Mouse (Mus musculus): ENCODE measurements around the gene Fam71b.
"Not testable (repeated sequence)": the region's sequence is repeated elsewhere in the genome, so short reads cannot be mapped to it uniquely, and the experiment has no call there.

The Fam71b gene

DNA sequence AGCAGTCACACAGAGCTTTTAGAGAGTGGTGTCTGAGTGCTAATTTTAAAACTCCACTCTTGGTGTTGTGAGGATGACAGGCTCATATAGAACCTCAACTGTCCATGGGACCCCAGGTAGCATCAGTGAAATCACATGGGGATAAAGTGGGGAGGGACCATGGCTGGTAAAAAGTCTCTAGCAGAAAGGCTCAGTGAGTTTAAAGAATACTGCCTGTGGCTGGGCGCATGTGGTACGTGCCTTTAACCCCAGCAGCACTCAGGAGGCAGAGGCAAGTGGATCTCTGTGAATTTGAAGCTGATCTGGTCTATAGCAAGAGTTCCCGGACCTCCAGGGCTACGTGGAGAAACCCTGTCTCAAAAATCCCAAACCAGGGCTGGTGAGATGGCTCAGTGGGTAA lies 13.9 kb upstream of the Fam71b start:
- no peak for DNase-seq (ENCODE audit: low read depth, low spot score)

DNA sequence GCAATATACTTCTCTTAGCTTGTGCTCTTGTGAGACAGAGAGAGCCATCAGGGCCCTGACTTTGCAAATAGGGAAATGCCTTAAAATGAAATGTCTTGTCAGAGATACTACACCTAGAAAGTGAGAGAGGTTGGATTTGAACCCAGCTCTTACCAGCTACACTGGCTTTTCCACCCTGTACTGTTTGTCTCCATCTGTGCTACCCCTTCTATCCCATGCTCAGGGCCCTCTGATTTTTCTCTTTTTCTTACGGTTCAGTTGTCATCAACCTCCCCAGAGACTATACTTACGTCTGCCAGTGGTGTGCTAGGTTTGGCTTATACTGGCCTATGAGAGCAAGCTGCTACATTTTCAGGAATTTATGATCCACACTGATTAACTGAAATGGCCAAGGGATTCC lies 11.4 kb upstream of the Fam71b start:
- DNase-seq (ENCODE audit: low read depth, low spot score) = no peak

DNA sequence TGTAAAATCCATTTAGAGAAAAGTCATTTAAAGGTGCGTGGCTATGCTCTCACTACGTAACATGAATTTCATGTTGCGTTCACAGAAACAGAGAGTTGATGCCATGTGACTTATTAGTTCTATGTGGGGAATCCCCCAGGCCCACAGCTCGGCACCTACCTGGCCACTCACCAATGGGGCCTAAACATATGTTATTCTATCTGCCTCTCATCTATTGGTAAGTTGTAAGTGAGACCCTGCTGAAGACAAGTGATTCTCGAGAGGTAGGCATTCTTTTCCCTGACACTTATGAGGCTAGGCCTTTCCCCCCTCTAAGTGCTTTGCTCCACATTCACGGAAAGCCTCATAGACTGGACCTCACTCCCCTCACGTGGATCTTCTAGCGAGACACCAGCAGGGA lies 9.8 kb upstream of the Fam71b start:
- no peak for DNase-seq (ENCODE audit: low read depth, low spot score)

DNA sequence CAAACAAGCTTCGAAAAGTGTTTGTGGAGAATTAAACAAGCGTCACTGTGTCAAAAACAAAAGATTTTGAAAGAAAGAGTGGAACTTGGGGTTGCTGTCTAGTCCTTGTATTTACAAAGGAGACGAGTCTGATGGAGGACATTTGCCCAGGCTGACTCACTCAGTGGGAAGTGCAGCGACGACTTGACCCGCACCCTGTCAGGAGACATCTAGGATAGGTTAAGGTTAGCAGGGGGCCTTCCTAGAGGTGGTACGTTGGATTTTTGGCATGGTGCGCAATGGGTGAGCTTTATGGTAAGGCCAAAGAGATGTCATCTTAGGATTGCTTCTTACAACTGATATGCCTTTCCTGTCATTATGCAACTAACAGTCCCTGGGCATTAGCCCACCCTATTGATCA lies 9.3 kb upstream of the Fam71b start:
- no peak for DNase-seq (ENCODE audit: low read depth, low spot score)

DNA sequence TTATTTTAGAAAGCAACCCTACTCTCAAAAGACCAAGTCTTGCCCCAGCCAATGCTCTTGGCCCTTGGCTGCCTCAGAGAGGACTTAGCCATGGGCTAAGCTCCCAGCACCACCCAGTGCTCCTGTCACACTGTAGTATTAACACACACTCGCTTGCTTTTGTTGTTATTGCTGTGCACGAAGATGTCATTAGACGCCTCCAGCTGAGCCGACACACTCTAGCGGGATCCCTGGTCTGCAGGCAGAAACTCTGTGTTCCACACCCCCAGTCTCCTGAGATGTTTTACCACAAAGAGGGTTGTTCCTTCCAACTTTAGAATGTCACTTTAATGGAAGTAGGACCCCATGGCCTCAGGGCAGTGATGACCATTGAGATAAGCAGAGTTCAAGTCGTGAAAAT lies 7.9 kb upstream of the Fam71b start:
- no peak for DNase-seq (ENCODE audit: low read depth, low spot score)

DNA sequence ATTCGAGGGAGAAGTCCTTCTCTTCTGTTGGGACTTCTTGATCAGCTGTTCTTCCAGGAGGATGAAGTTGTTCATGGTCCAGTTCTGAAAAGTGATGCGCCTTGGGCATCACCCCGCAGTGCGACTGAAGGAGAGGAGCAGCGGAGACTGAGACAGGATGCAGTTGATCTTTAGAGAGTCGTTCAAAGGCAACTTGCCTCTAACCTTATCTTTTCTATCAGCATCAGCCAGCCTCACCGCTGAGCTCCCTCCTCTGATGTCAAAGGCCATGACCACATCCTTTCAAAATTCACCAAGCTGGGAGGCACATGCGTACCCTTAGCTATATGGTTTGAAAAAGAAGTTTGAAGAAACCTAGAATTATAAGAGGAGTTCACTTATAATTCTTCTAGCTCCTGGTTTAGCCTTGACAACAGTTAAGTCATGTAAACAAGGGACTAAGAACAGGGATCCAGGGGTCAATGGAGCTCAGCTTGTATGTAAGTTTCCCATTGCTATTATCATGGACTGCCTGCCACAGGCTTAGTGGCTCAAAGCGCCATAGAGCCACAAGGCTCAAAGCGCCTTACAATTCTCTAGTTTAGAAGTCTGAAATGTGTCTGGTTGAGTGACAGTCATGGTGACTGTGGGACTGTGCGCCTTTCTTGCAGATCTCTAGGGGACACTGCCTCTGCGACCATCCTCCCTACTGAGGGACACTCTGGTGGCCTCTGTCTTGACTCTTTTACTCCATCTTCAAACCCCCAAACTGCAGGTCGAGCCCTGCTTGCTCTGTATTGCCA lies 6.8 kb upstream of the Fam71b start, which contains the start of gene Itk:
Gene Itk (minus strand): TSS at position 180 of the 782 bp plus-strand sequence.
- DNase-seq (ENCODE audit: low read depth, low spot score) = no peak

DNA sequence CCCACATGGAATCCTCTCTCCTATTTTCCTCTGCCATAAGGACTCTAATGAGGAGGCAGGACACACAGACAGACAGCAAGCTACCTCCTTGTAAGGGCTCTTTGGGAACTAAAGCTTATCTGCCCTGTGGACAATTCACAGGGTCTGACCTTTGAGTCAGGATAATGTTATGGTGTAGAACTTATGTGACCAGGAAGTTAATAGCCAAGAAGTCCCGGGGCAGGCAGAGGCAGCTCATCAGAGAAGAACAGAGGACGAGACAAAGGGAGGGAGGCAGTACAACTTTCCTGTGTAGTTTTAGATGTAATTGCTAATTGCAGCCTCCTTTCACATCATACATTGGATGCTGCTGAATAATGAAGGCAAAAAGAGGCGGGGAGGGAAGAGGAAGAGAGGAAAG lies 5.7 kb upstream of the Fam71b start:
- DNase-seq (ENCODE audit: low read depth, low spot score) = no peak

DNA sequence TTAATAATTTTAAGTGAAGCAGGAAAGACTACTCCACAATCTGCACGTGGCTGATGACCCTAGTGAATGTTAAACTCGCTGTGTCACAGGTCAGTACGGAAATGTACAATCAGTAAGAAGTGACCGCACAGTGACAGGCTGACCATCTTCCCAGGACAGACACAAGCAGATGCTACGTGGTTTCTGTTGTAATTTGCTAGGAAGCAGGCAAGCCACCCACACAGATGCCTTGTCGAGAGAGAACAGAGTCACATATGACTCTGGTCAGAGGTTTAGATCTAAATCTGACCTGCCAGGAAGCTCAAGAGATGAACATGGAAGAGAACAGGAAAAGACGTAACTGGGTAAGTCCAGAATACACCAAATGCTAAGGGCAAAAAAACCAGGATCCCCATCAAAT lies 3.5 kb upstream of the Fam71b start:
- no peak for DNase-seq (ENCODE audit: low read depth, low spot score)

DNA sequence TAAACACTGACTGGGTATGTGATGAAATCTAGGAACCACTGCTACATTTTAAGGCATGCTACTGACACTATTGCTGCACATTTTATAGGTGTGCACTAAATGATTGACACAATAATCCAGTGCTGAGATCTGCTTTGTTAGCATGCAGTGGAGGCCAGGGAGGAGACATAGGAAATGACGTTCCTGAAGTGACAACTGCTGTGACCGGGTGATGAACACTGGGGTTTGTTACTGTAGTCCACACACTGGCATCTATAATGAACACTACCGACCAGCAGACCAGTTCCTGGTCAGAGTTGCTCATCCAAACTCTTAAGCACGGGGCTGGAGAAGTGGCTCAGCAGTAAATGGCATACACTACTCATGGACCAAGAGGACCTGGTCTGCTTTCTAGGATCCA lies 2.9 kb upstream of the Fam71b start:
- no peak for DNase-seq (ENCODE audit: low read depth, low spot score)

DNA sequence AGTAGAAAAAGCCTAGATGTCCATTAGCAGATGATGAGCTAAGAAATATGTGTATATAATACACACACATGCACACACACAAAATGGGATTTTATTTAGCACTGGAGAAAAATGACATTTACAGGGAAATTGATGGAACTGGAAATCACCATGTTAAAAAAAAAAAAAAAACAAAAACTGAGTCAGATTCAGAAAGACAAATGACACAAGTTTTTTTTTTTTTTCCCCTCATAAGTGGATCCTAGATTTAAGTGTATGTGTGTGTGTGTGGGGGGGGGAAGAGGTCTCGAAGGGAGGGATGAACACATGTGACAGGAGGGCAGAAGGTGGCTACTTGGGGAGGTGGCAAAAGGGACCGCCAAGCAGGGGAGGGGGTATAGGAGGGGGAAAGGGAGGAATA lies 1.3 kb upstream of the Fam71b start:
- no peak for DNase-seq (ENCODE audit: low read depth, low spot score)

DNA sequence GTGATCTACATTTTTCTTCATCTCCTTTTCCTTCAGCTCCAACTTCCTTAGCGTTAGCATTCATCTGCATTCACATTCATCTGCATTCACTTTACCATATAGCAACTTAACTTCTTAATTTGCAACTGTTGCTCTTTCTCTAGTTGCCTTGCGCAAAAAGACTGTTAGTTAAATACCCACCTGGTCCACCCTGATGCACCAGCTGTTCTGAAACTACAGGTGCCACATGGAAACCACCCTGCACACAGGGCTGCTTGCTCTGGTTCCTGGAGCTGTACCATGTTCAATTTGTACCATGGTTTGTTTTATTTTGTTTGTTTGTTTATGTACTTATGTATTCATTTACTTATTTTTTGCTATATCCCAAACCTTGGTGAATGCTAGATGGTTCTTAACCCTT lies 661 bp upstream of the Fam71b start:
- DNase-seq (ENCODE audit: low read depth, low spot score) = no peak

DNA sequence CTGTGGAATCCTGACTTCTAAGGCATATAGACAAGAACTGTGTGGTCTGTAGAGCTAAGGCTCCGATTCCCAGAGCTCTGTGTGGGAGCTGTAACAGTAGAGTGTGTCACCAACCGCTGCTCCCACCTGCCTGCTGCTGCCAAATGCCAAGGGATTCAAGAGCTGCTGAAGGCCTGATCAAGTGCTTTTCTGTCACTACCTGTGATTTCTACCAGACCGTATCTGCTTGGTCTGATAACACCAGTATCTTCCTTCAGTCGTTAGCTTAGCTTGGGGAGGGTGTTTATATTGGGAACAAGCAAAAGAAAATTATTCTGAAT lies 461 bp downstream of the Fam71b start:
- no peak for DNase-seq (ENCODE audit: low read depth, low spot score)

DNA sequence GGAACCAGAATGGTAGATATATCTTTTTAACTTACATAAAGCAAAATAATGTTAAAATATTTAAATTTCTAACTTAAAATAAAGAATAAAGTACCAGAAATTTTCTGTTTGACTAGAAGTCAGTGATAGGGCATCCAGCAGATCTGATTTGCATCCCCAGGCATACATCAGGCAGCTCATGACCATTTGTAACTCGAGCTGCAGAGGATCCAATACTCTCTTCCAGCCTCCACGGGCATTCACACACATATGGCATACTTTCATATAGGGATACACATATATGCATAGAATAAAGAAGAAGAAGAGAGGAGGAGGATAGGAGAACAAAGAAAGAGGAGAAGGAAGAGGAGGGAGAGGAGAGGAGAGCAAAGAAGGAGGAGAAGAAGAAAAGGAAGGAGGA lies 1.5 kb downstream of the Fam71b start:
- DNase-seq (ENCODE audit: low read depth, low spot score) = no peak

DNA sequence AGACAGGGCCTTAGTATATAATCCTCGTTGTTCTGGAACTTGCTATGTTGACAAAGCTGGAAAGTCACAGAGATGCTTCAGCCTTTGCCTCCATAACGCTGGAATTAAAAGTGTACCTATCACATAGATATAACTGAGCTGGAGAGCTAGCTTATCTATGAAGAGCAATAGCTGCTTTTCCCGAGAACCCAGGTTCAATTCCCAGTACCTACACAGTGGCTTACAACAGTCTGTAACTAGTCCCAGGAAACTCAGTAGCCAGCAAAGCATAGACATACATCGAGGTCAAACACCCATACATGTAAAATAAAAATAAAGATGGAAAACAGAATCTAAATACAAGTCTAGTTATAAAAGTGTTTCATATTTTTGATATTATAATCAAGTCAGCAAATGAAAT lies 2.1 kb downstream of the Fam71b start:
- no peak for DNase-seq (ENCODE audit: low read depth, low spot score)

DNA sequence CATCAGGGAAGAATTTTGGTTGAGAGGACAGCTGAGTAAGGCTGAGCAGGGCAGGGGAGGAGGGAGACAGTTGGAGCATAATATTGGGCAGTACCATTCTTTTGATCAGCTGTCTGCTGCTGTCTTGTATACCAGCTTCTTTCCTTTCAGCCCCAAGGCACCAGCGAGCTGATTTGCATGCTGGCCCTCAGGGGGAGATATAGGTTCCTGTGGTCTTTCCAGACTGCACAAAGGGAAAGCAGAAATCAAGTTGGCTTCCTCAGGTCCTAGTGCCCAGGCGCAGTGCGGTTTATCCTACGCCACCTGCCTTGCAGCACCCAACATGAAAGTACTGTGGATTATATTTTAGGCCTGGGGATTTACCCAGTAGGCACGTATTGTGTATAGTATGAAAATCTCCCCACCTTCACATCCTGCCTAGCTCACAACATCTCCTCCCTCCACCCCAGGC lies 2.6 kb downstream of the Fam71b start:
- no peak for DNase-seq (ENCODE audit: low read depth, low spot score)

DNA sequence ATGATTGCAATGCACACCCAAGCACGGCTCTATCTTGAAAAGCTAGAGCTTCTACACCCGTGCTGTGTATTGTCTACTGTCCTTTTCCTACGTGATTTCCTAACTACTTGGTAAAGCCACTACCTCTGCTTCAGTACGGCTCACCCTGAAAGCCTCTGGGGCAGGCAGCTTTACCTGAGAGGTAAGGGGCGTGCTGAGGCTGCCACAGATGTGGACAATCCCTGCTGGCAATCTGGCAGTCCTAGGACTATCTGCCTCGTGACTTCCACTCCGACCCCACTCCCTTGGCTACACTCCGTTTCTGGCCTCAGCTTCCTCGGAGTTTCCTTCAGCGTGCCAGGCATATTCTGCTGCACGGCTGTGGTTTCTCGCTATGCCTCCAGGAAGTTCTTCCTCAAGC lies 5.2 kb downstream of the Fam71b start:
- DNase-seq (ENCODE audit: low read depth, low spot score) = no peak

DNA sequence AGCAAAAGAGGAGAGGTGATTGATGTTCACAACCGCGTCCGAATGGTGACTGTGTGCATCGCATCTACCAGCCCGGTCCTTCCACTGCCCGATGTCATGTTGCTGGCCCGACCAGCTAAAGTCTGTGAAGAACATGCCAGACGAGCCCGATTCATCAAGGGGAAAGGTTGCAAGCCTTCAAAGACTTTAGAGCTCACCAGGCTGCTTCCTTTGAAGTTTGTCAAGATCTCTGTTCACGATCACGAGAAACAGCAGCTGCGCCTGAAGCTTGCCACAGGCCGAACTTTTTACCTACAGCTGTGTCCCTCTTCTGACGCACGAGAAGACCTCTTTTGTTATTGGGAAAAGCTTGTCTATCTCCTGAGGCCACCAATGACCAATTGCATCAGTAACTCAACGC lies 8.6 kb downstream of the Fam71b start:
- no peak for DNase-seq (ENCODE audit: low read depth, low spot score)

DNA sequence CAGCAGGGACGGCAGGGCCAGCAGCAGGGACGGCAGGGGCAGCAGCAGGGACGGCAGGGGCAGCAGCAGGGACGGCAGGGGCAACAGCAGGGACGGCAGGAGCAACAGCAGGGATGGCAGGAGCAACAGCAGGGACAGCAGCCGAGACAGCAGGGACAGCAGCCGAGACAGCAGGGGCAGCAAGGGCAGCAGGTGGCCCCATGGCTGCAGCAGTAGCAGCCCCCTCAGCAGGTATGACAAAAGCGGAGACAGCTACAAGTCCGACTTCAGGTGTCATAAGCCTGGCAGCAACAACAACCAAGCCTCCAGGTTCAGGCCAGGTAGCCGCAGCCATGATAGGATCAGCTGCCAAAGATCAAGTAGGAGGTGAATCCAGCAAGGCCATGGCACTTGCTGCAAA lies 10.4 kb downstream of the Fam71b start:
- DNase-seq (ENCODE audit: low read depth, low spot score) = no peak

DNA sequence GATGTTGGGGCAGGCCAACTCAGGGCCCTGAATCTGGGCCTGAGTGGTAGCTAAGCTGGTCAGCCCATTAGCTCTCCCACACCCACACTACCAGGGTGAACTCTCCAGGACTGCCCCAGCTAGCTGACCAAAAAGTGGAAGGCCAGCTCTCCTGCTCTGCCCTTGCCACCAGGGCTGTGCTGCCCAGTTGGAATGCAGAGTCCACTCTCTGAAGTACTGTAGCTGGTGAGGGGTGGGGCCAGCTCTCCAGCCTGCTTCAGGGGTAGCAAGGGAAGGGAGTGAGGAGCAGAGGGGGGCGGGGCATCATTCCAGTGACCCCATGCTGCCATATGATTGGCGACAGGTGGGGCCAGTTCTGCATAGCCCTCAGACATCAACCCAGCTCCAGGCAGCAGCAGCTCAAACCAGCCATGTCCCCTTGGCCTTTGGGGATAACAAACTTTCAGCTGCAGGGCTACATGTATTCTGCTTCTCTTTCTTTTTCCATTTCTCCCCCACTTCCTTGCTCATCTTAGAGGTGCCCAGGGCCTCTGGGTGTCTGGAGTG lies 13.7 kb downstream of the Fam71b start:
- DNase-seq (ENCODE audit: low read depth, low spot score) = no peak

DNA sequence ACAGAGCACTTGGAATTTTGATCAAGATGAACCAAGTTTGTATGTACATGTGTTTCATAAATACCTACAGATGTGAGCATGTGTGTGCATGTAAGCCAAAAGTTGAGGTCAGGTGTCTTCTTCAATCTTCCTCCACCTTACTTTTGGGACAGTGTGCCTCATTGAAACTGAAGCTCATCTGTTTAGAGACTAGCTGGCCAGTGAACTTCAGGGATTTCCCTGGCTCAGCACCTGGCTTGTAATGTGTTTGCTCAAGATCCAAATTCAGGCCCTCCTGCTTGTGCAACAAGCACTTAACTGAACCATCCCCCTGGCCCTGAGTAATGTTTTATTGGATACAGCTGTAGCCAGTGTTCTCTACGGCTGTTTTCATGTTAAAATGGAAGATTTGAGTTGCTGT lies 22.1 kb downstream of the Fam71b start:
- DNase-seq (ENCODE audit: low read depth, low spot score) = no peak

DNA sequence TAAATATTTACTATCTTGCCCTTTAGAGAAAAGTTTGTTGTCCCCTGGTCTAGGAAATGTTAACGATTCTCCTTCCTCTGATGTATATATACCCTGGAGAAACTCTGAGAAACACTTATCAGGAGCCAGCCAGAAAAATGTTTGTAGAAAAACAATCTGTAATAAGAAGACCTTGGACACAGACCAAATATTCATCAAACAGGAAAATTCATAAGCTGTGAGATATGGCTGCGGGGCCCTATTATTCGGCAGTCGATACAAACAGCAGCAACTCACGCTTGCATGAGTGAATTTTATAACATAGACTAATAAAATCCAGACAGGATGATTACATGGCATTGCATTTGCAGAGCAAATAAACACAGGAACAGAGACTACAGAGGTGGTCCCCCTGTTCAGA lies 22.5 kb downstream of the Fam71b start:
- no peak for DNase-seq (ENCODE audit: low read depth, low spot score)

DNA sequence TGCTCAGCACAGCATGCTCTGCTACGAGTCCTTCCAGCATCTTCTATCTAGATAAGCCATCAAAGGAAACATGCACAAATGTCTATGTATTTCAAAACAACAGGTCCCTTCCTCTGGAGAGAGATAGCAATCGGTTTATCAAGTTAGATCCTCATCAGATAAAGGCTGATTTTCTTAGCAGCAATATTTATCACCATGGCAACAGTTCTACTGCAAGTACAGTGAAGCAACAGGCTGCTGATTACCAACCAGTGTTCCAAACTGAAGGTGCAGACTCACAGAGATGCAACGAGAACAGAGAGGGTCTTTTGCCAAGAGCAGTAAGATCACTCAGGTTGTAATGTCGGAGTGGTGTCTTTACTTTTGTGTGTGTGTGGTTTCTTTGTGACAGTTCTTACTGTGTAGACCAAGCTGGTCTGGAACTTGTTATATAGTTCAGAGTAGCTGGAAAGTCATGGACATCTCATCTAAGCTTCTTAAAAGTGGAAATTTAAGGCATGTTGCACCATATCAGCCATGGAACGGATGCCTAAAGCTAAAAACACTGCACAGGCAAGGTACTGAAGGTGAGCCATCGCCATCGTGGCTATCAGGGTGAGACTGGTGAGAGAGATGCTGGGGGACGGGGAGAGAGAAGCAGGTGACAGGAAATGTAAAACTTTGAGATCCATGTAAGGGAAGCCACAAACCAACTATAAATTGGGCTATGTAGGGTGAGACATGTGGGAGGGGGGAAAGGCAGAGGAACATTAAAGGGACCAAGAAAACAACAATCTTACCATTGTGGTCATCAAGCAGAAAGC lies 24.9 kb downstream of the Fam71b start:
- no peak for DNase-seq (ENCODE audit: low read depth, low spot score)

DNA sequence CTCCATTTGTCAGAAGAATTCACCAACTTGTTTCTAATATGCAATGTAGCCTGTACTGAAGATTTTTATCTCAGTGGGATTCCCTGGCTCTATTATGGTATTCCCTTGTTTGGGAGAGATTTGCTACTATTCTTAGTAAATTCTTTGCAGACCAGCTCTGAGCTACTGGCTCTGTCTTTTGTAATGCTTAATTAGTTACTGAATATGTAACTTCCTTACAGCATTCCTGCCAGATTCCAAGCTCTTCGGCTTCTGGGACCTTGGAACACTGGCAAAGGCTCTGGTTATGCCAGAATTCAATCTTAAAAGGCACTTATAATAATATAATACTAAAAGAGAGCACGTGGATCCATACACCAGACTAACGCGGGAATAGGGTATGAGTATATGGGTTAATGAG lies 31.8 kb downstream of the Fam71b start:
- not testable (repeated sequence) for DNase-seq (ENCODE audit: low read depth, low spot score)

All from telencephalon, adult 2 months (tissue).